Mouse (Mus musculus): ENCODE measurements around the gene Dpy30.
"Not testable (repeated sequence)": the region's sequence is repeated elsewhere in the genome, so short reads cannot be mapped to it uniquely, and the experiment has no call there.

DNA sequence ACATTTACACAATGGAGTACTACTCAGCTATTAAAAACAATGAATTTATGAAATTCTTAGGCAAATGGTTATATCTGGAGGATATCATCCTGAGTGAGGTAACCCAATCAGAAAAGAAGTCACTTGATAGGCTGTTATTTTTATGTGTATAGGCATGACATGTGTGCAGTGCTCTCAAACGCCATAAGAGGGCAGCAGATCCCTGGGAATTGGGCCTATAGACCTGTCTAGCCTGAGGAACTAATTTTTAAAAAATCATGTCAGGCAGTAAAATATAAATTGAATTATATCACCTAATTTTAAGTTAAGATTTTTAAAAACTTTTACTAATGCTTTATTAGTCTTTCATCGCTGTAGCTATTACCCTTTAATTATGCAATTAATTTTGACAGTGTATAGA is 4.4 kb upstream of the Dpy30 start:
- peak; percentile 69 for TF ChIP-seq CTCF (conservative IDR thresholded peaks at IDR 0.05; ENCODE audit: insufficient read depth, insufficient read length, low read depth, low read length)
- TF ChIP-seq POLR2A (IDR thresholded peaks at IDR 0.05; ENCODE audit: low read depth, low read length): not testable (repeated sequence)
